Mouse (Mus musculus): ENCODE data around the gene Lnpk.

DNA sequence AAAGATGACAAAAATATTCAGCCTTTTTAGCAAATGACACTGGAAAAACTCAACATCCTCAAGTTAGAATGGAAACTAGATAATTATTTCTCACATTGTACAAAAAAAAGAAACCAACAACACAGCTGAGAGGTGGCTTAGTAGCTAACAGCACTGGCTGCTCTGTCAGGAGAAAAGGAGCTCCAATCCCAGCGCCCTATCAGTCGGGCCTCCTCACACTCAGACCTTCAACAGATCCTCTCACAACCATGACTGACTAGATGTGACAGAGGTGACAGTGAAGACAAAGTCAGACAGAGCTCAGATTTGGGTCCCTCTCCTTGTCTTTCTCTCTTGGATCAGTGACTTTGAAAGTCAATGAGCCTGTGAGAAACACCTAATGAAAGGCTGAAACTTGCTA lies 21.8 kb downstream of the Lnpk start:
- TF ChIP-seq CTCF (IDR thresholded peaks at IDR 0.05; ENCODE audit: control insufficient read depth, insufficient read depth, insufficient read length) = no peak
- TF ChIP-seq CEBPB (IDR thresholded peaks at IDR 0.05; ENCODE audit: low read depth) = no peak
- TF ChIP-seq USF1 (IDR thresholded peaks at IDR 0.05; ENCODE audit: low read depth) = no peak
- TF ChIP-seq MYOG (IDR thresholded peaks at IDR 0.05; ENCODE audit: control insufficient read depth, extremely low read depth, insufficient read length) = no peak
- no peak for TF ChIP-seq MYOD1 (IDR thresholded peaks at IDR 0.05; ENCODE audit: control insufficient read depth, insufficient read length, low read depth)
- no peak for TF ChIP-seq MAX (IDR thresholded peaks at IDR 0.05)
- no peak for TF ChIP-seq FOSL1 (IDR thresholded peaks at IDR 0.05; ENCODE audit: insufficient read depth, low read length, poor library complexity, severe bottlenecking)

Data from C2C12 (cell line).